Mouse (Mus musculus): ENCODE data around the gene Zfp980. TPM values are rescaled to one million over a fixed set of nuclear protein-coding genes. Genes with fewer than 3 reads are reported as not detected.
A peak's percentile ranks its signal among the peaks of the same experiment; 100 is the strongest.
"Not testable (repeated sequence)": the region's sequence is repeated elsewhere in the genome, so short reads cannot be mapped to it uniquely, and the experiment has no call there.

Zfp980 gene
- polyA plus RNA-seq (2014; fragmentation: Nextera tagmentation; extraction: Ambion mirVana): not detected in 2 replicates

- not testable (repeated sequence) for H3K27me3 ChIP-seq (ENCODE audit: control insufficient read depth, insufficient read depth, low read length); ATAC-seq (ENCODE audit: low read depth); H3K9ac ChIP-seq (replicated peaks; ENCODE audit: low read depth, low read length); H3K27ac ChIP-seq (ENCODE audit: low read depth, low read length); H3K4me1 ChIP-seq (ENCODE audit: control insufficient read depth, insufficient read depth, low read length); H3K4me3 ChIP-seq (ENCODE audit: low read depth, low read length); H3K9me3 ChIP-seq (ENCODE audit: control insufficient read depth, low read length); H3K4me2 ChIP-seq (ENCODE audit: low read depth, low read length); H3K36me3 ChIP-seq (ENCODE audit: control insufficient read depth, insufficient read depth, low read length)
- 80% methylated on average over 3 of the region's 3 CpGs for WGBS
These were observed at the start of gene Zfp980 for GRCm38 (mm10) chr4:145670385-145670784. Gene Zfp980, plus strand, starts transcription at chr4:145670685.

DNA sequence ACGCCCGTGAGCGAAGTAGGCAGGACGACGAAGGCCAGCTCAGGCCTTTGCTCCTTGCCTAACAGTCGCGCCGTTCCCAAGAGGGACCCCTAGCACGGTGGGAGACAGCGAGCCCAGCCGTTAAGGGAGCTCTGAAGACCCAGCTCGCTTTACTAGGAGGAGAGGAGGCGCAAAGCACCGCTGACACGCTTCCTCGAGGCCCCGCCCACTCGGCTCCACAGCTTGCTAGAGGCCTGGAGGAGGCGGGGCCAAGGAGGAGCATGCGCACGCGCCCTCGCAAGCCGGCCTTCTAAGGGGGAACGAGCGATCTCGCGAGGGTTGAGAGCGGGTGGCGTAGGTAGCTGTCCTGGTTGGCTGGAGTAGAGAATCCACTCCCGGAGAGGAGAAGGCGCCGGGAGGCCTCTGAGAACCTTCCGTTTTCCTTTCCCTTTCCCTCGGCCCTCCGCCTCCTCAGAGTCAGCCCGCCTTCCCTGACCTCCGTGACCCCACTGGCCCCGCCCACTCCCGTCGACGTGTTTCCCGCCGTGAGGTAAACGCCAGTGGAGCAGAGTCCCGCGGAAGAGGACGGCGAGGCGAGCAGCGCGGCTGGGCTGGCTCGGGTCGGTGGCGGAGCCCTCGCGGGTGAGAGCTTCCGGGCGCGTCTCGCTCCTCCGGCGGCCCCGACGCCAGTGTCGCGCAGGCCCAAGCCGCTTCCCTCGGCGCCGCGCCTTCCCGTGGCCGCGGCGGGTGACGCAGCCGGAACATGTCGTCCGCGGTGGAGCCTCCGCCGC lies 29.9 kb upstream of the Zfp980 start:
- not testable (repeated sequence) for ATAC-seq (ENCODE audit: low read depth); H3K9me3 ChIP-seq (ENCODE audit: control insufficient read depth, low read length); H3K4me1 ChIP-seq (ENCODE audit: control insufficient read depth, insufficient read depth, low read length); H3K4me2 ChIP-seq (ENCODE audit: low read depth, low read length); H3K4me3 ChIP-seq (ENCODE audit: low read depth, low read length); H3K27ac ChIP-seq (ENCODE audit: low read depth, low read length); H3K27me3 ChIP-seq (ENCODE audit: control insufficient read depth, insufficient read depth, low read length); H3K9ac ChIP-seq (replicated peaks; ENCODE audit: low read depth, low read length); H3K36me3 ChIP-seq (ENCODE audit: control insufficient read depth, insufficient read depth, low read length)
- 31% methylated on average over 61 of the region's 83 CpGs for WGBS

GRCm38 (mm10) chr4:145674286-145674780 lies 3.8 kb downstream of the Zfp980 start:
- H3K27me3 ChIP-seq (ENCODE audit: control insufficient read depth, insufficient read depth, low read length); H3K9ac ChIP-seq (replicated peaks; ENCODE audit: low read depth, low read length); H3K27ac ChIP-seq (ENCODE audit: low read depth, low read length); H3K9me3 ChIP-seq (ENCODE audit: control insufficient read depth, low read length); H3K4me2 ChIP-seq (ENCODE audit: low read depth, low read length); H3K36me3 ChIP-seq (ENCODE audit: control insufficient read depth, insufficient read depth, low read length); H3K4me1 ChIP-seq (ENCODE audit: control insufficient read depth, insufficient read depth, low read length); H3K4me3 ChIP-seq (ENCODE audit: low read depth, low read length); ATAC-seq (ENCODE audit: low read depth): not testable (repeated sequence)
- 71% methylated on average over 2 of the region's 2 CpGs for WGBS

- H3K27me3 ChIP-seq (ENCODE audit: control insufficient read depth, insufficient read depth, low read length); H3K4me1 ChIP-seq (ENCODE audit: control insufficient read depth, insufficient read depth, low read length); H3K9ac ChIP-seq (replicated peaks; ENCODE audit: low read depth, low read length); H3K27ac ChIP-seq (ENCODE audit: low read depth, low read length); H3K9me3 ChIP-seq (ENCODE audit: control insufficient read depth, low read length); ATAC-seq (ENCODE audit: low read depth); H3K4me3 ChIP-seq (ENCODE audit: low read depth, low read length); H3K36me3 ChIP-seq (ENCODE audit: control insufficient read depth, insufficient read depth, low read length); H3K4me2 ChIP-seq (ENCODE audit: low read depth, low read length): not testable (repeated sequence)
- 89% methylated on average over 3 of the region's 3 CpGs for WGBS
These were observed 9.7 kb downstream of the Zfp980 start for GRCm38 (mm10) chr4:145680217-145680616.

DNA sequence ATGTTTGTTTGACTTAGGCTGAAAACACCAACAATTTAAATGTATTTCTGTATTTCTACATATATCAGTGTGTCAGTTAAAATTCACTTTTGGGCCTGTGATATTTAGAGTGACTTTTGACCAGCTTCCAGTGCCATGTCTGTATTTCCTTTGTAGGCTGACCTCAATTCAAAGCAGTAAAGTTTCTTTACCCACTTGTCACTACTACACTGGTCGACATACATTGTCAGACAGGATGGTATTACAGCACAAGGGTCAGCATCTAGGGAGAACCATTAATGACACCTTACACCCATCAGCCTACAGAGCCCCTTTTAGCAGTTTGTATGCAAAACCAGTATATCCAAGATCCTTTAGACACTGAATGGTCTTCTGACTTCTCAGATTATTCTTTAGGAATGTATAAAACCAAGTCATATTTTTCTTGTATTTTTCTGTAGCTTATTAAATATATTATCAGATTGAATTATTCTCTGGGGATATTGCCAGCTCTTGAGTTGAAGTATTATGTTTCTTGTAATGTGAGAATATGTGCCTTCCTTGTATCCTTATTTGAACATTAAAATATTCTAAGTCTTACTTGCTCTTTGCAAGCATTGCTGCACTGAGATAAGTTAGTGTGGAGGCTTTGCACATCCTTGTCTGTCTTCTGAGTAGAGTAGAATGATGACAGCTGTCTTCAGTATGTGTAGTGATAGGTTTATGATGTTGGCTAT lies 10.3 kb downstream of the Zfp980 start:
- WGBS: 21% methylated on average over 1 of the region's 1 CpGs
- not testable (repeated sequence) for H3K4me2 ChIP-seq (ENCODE audit: low read depth, low read length); H3K4me1 ChIP-seq (ENCODE audit: control insufficient read depth, insufficient read depth, low read length); H3K9me3 ChIP-seq (ENCODE audit: control insufficient read depth, low read length); H3K36me3 ChIP-seq (ENCODE audit: control insufficient read depth, insufficient read depth, low read length); H3K27me3 ChIP-seq (ENCODE audit: control insufficient read depth, insufficient read depth, low read length); H3K4me3 ChIP-seq (ENCODE audit: low read depth, low read length); H3K9ac ChIP-seq (replicated peaks; ENCODE audit: low read depth, low read length); ATAC-seq (ENCODE audit: low read depth); H3K27ac ChIP-seq (ENCODE audit: low read depth, low read length)

DNA sequence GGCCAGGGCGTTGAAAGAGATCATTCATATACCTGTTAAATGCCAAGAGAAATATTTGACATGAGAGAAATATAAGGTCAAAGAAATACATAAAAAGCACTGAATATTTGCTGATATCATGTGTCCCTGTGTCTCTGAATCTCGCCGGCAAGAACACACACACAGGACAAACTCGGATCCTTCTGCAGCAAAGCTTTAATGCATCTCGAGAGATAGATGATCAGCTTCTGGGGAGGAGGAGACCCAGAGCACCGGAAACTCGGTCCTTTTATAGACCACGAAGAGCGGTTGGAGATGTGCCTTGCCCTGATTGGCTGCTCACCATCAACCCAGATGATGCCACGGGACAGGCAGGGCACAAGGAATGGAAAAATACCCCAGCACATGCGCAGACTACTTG lies 11.5 kb downstream of the Zfp980 start:
- not testable (repeated sequence) for H3K4me3 ChIP-seq (ENCODE audit: low read depth, low read length); H3K9ac ChIP-seq (replicated peaks; ENCODE audit: low read depth, low read length); H3K4me2 ChIP-seq (ENCODE audit: low read depth, low read length); H3K27me3 ChIP-seq (ENCODE audit: control insufficient read depth, insufficient read depth, low read length); ATAC-seq (ENCODE audit: low read depth); H3K4me1 ChIP-seq (ENCODE audit: control insufficient read depth, insufficient read depth, low read length); H3K9me3 ChIP-seq (ENCODE audit: control insufficient read depth, low read length); H3K36me3 ChIP-seq (ENCODE audit: control insufficient read depth, insufficient read depth, low read length); H3K27ac ChIP-seq (ENCODE audit: low read depth, low read length)
- 87% methylated on average over 8 of the region's 11 CpGs for WGBS

- H3K4me2 ChIP-seq (ENCODE audit: low read depth, low read length); H3K27me3 ChIP-seq (ENCODE audit: control insufficient read depth, insufficient read depth, low read length); H3K36me3 ChIP-seq (ENCODE audit: control insufficient read depth, insufficient read depth, low read length); H3K27ac ChIP-seq (ENCODE audit: low read depth, low read length); H3K4me3 ChIP-seq (ENCODE audit: low read depth, low read length); H3K9ac ChIP-seq (replicated peaks; ENCODE audit: low read depth, low read length); H3K4me1 ChIP-seq (ENCODE audit: control insufficient read depth, insufficient read depth, low read length); H3K9me3 ChIP-seq (ENCODE audit: control insufficient read depth, low read length): not testable (repeated sequence)
- ATAC-seq (ENCODE audit: low read depth): 0 out of 2 replicates have a peak, but pooled peaks have one; percentile 31
- 86% methylated on average over 3 of the region's 3 CpGs for WGBS
These were observed 12.7 kb downstream of the Zfp980 start for GRCm38 (mm10) chr4:145683024-145683766.

DNA sequence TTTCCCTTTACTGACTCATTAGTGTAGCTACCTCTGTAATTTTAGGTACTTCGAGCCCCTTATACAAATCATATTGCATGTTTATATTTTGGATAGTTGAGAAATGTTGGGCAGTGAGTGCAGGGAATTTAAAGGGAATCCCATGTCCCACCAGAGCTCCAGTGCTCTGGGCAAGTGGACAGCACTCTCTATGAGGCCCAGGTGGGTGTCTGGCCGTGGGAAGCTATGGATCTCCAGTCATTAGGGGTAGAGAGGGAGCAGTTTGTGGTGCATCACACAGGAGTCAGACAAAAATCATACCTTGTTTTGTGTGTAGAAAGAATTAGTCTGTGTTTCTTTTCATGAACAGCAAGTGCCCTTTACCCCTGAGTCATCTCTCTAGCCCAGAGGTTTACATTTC lies 15.6 kb downstream of the Zfp980 start:
- H3K4me3 ChIP-seq (ENCODE audit: low read depth, low read length); H3K9me3 ChIP-seq (ENCODE audit: control insufficient read depth, low read length); H3K4me2 ChIP-seq (ENCODE audit: low read depth, low read length); ATAC-seq (ENCODE audit: low read depth); H3K36me3 ChIP-seq (ENCODE audit: control insufficient read depth, insufficient read depth, low read length); H3K9ac ChIP-seq (replicated peaks; ENCODE audit: low read depth, low read length); H3K27me3 ChIP-seq (ENCODE audit: control insufficient read depth, insufficient read depth, low read length); H3K4me1 ChIP-seq (ENCODE audit: control insufficient read depth, insufficient read depth, low read length); H3K27ac ChIP-seq (ENCODE audit: low read depth, low read length): not testable (repeated sequence)
- WGBS: 63% methylated on average over 2 of the region's 2 CpGs

Data from neural tube, embryonic 14.5 days (tissue).